Mouse (Mus musculus): ENCODE results near the gene Lcmt1. TPM values are rescaled to one million over a fixed set of nuclear protein-coding genes. Genes with fewer than 3 reads are reported as not detected.

Gene Lcmt1
- polyA plus RNA-seq, 1 experiment from 2014 or later = 86.1 TPM

Other genes starting within 250 kb of the Lcmt1 start
- 43.0 and 47.1 TPM in 2 replicates for gene Tnrc6a, start 245.9 kb upstream of the Lcmt1 start, polyA plus RNA-seq (2015; fragmentation: Nextera tagmentation; extraction: Ambion mirVana)
- gene Slc5a11, start 155.0 kb upstream of the Lcmt1 start, polyA plus RNA-seq (2015; fragmentation: Nextera tagmentation; extraction: Ambion mirVana) = 0.77 TPM in 1 of 2 replicates, not detected in the other
- gene Arhgap17, start 131 bp downstream of the Lcmt1 start, polyA plus RNA-seq (2015; fragmentation: Nextera tagmentation; extraction: Ambion mirVana) = 14.2 and 16.3 TPM in 2 replicates
- not detected in 2 replicates for gene Aqp8, start 92.5 kb downstream of the Lcmt1 start, polyA plus RNA-seq (2015; fragmentation: Nextera tagmentation; extraction: Ambion mirVana)
- gene Zkscan2, start 130.7 kb downstream of the Lcmt1 start, polyA plus RNA-seq (2015; fragmentation: Nextera tagmentation; extraction: Ambion mirVana) = 10.1 and 10.7 TPM in 2 replicates